Mouse (Mus musculus) heart, adult 9 months (tissue): Measurements from ENCODE around the gene Lamb1.
A peak's percentile ranks its signal among the peaks of the same experiment; 100 is the strongest.

ENCODE experiments used
- DNase-seq, 2 experiments: peaks; one replicate each; pipeline ENCODE4 v3.0.0; 2022; ENCODE audit warnings: low spot score in 2 of 2

The Lamb1 gene

GRCm38 (mm10) chr12:31265005-31265721 is at the start of gene Lamb1:
Lamb1 (plus strand) TSS chr12:31265234.
- peak; percentile 73 to 74 for DNase-seq

DNA sequence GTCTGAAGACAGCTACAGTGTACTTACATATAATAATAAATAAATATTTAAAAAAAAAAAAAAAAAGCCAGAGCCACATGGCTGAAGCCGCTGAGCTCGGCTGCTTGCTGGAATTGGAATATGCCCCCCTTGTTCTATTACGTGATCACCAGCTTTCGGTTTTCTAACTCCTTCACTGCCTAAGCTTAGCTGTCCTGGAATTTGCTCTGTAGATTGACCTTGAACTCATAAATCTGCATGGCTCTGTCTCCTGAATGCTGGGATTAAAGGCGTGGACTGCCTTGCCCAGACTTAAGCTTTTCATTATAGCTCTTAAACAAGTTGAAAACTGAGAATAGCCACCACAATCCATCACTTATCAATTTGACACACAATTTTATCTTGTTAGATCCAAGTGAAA is 47.8 kb upstream of the Lamb1 start:
- DNase-seq: no peak

DNA sequence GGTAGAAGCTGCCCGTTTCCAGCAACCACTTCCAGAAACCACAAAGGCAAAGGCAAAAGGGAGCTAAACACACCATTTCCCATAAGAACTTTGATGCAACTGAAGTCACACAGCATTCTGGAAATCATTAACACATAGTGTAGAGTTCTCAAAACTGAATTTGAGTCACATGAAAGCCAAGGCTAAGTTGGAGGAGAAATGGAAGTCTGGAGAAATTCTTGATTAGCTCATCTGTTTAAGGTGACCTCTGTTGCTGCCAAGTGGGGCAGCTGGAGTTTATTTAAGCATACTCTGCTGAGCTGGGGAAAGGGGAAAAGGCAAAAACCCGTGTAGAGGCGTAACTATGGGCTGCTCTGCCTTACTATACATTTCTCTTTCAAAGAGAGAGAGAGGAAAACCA is 46.3 kb upstream of the Lamb1 start:
- DNase-seq: no peak

- DNase-seq: no peak
Observed at GRCm38 (mm10) chr12:31221522-31221921, 43.5 kb upstream of the Lamb1 start.

GRCm38 (mm10) chr12:31222282-31222681 is 42.8 kb upstream of the Lamb1 start:
- no peak for DNase-seq

GRCm38 (mm10) chr12:31222741-31223140 is 42.3 kb upstream of the Lamb1 start:
- no peak for DNase-seq

GRCm38 (mm10) chr12:31225451-31225850 is 39.6 kb upstream of the Lamb1 start:
- no peak for DNase-seq

GRCm38 (mm10) chr12:31227167-31227566 is 37.9 kb upstream of the Lamb1 start:
- no peak for DNase-seq

GRCm38 (mm10) chr12:31228878-31229277 is 36.2 kb upstream of the Lamb1 start:
- no peak for DNase-seq

DNA sequence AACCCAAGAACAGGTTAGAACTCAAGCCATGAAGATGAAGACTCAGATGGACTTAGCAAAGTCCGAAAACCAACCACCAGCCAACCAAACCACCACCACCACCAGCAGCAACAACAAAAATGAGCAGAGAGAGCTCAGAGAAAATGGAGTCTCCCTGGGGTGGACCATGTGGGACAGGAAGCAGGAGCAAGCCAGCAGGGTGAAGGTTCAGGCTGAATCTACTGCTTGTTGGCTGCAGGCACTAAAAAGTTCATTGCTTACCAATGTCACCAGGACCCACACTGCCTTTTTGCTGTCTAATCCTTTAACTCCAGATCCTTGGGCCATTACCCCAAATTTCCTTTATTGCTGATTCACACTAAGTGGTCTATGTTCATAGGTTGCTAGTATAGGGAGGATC is 32.4 kb upstream of the Lamb1 start:
- no peak for DNase-seq

- DNase-seq: no peak
Observed at GRCm38 (mm10) chr12:31235018-31235417, 30.0 kb upstream of the Lamb1 start.

- DNase-seq: no peak
Observed at GRCm38 (mm10) chr12:31236861-31237595, 28.0 kb upstream of the Lamb1 start.

GRCm38 (mm10) chr12:31239031-31239583 is 25.9 kb upstream of the Lamb1 start:
- no peak for DNase-seq

GRCm38 (mm10) chr12:31239798-31240197 is 25.2 kb upstream of the Lamb1 start:
- no peak for DNase-seq

GRCm38 (mm10) chr12:31240470-31240869 is 24.6 kb upstream of the Lamb1 start, which contains the start of gene Gm6993:
Gm6993 (plus strand) TSS chr12:31240770.
- DNase-seq: no peak

- DNase-seq: no peak
Observed at GRCm38 (mm10) chr12:31241595-31242342, 23.3 kb upstream of the Lamb1 start.

DNA sequence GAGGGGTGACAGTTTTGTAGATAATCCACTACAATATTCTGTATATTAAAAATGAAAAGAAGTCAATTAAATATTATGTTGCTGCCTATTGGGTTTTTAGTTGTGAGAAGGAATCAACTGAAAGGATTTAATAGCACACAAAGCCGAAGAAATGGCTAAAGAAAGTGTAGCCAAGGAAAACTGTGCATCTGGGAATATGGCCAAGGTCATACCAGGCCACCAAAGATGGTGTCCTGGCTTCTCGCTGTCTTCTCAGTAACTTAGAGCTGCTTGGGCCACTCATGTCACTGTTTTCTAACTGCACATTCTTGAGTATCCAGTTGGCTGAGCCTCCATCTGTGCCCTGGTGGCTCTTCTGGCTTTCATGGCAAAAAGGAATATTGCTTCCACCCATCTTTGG is 21.0 kb upstream of the Lamb1 start:
- DNase-seq: no peak

GRCm38 (mm10) chr12:31244691-31245090 is 20.3 kb upstream of the Lamb1 start:
- no peak for DNase-seq

- no peak for DNase-seq
Observed at GRCm38 (mm10) chr12:31246153-31246552, 18.9 kb upstream of the Lamb1 start.

DNA sequence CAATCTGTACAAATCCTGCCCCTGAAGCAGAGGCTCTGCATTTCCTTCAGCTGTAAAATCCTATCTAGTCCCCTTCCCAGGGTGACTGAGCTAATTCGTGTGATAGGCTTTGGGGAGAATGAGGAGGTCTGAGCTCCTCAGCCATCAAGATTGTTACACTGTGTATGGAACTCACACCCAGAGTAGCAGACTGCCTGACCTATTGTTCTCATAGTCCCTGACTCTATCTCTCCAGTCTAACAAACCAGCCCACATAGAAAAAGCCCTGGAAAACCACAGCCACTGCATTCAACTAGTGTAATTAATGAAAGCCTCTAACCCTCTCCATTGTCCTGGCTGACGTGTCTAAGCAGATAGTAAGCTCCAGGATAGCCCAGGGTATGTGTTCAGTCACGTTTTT is 18.4 kb upstream of the Lamb1 start:
- no peak for DNase-seq

DNA sequence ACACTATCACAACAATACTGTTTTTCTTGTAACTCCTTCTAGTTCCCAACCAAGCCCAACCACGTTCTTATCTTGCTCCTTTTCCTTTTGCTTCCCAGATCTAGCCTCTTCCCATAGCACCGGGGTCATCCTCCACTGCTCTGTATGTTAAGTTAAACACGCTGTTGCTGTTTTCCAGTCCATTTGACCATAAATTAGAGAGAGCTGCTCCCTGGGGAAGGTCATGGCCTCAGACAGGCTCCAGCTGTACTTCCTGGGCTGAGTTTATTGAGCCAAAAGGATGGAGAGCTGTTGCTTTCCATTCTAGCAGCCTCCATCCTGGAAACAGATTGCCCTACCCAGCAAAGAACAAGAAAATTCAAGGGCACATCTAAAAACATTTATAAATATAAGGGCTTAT is 16.9 kb upstream of the Lamb1 start:
- peak; percentile 31 to 53 for DNase-seq

GRCm38 (mm10) chr12:31248681-31249080 is 16.4 kb upstream of the Lamb1 start:
- DNase-seq: no peak
